Mouse (Mus musculus): ENCODE data around the gene Fer1l4.

GRCm38 (mm10) chr2:156005393-156005792 is 47.4 kb downstream of the Fer1l4 start:
- TF ChIP-seq UBTF (IDR thresholded peaks at IDR 0.05; ENCODE audit: low read depth, low read length) (no peak), CTCF (conservative IDR thresholded peaks at IDR 0.05 in 1 of 2, IDR thresholded peaks at IDR 0.05 in 1 of 2; ENCODE audit: low read depth in 2 of 2, low read length in 2 of 2) (peak; percentile 36 to 40; a peak in 3 of 4 replicates), PAX5 (IDR thresholded peaks at IDR 0.05; ENCODE audit: low read length) (no peak), GABPA (IDR thresholded peaks at IDR 0.05; ENCODE audit: insufficient replicate concordance, low read depth, low read length) (no peak), RCOR1 (conservative IDR thresholded peaks at IDR 0.05; ENCODE audit: low read depth, low read length) (no peak)
